Mouse (Mus musculus): Measurements from ENCODE around the gene Tgds. TPM values are rescaled to one million over a fixed set of nuclear protein-coding genes. Genes with fewer than 3 reads are reported as not detected.
A peak's percentile ranks its signal among the peaks of the same experiment; 100 is the strongest.

Gene Tgds
- polyA plus RNA-seq, 2 experiments, result 9.9 to 14.2 TPM

DNA sequence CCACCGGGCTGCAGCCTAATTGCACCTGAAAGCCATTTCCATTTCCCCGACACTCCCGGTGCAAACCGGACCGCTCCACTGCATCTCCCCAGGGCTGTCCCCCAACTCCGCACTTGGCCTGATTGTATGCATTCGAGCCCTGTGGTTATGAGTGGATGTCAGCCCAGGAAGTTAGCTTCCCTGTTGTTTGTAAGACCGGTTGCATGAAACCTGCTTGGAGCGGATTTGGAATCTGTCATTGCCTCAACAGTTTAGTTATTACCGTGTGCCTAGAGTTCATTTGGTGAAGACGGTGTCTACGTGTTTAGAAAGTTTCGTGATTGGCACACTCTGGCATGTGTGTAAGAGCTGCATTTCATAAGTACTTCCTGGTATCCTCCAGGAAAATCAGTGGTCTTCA lies 4.9 kb upstream of the Tgds start:
- no peak for DNase-seq (ENCODE audit: low read depth in 3 of 3, low spot score in 3 of 3)
- WGBS (ENCODE audit: insufficient replicate concordance), result under 1% methylated on average over 13 of the region's 13 CpGs

DNA sequence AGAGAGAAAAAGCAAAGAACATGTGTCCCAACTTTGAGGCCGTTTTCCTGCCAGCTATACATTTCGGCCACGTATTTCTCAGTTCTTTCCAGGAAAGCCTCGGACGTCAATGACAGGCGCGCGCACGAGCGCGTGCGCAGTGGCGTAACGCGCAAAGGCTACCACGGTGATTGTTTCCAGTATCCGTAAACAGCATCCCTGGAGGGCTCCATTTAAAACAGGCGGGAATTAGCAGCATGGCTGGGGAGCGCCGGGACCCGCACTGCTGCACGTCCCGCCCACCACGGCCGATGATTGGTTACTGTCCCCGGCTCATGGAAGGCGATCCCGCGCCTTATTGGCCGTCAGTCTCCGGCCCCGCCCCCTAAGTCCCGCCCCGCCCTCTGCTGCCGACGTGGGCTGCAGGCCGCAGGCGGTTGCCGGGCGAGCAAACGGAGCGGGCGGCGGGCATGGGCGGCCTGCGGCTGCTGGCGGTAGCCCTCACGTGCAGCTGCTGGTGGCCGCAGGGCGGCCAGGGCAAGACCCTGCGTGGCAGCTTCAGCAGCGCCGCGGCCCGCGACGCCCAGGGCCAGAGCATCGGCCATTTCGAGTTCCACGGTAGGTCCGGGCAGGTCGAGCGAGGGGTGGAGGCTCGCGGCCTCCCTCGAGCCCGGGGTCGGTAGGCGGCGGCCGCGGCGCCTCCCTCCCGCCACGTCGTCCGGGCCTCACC lies 4.3 kb upstream of the Tgds start, which contains the start of gene Gpr180:
TSS of gene Gpr180 (plus strand) at position 415 of the 709 bp plus-strand sequence.
- under 1% methylated on average over 76 of the region's 77 CpGs for WGBS (ENCODE audit: insufficient replicate concordance)
- Histone ChIP-seq H3K36me3 (replicated peaks; ENCODE audit: control insufficient read depth, insufficient read depth, low read depth) (no peaks in the 10 kb centered on the region), H3K4me3 (ENCODE audit: insufficient read depth in 1 of 2, low read depth in 2 of 2, low read length in 2 of 2) (peak within 1 kb of the TSS; percentile 57 to 72), H3K27me3 (ENCODE audit: control insufficient read depth, insufficient read depth, low read length) (no peaks in the 10 kb centered on the region; the same call in 1 of the 2 replicates), H3K27ac (no peak within 1 kb of the TSS), H3K4me1 (replicated peaks; ENCODE audit: control insufficient read depth in 2 of 2, insufficient read depth in 2 of 2, low read length in 1 of 2) (peaks cover 10 to 18% of the 10 kb centered on the region in 2 experiments), H3K9me3 (ENCODE audit: control insufficient read depth, low read length) (no peaks in the 10 kb centered on the region), H3K9ac (replicated peaks) (peak within 1 kb of the TSS; percentile 69), H3K4me2 (ENCODE audit: low read depth) (peak within 1 kb of the TSS; percentile 67)
- ATAC-seq (ENCODE audit: insufficient read depth) (peak; percentile 90), DNase-seq (ENCODE audit: low read depth in 3 of 3, low spot score in 3 of 3) (peak; percentile 89 to 91 (median 90))
- TF ChIP-seq CTCF (IDR thresholded peaks at IDR 0.05; ENCODE audit: low read depth), result no peak
- TF ChIP-seq EP300 (IDR thresholded peaks at IDR 0.05; ENCODE audit: low read depth), result no peak

More for the DNA sequence above, 4.9 kb upstream of the Tgds start:
- H3K4me1 ChIP-seq (replicated peaks; ENCODE audit: control insufficient read depth in 2 of 2, insufficient read depth in 2 of 2, low read length in 1 of 2), result peaks cover 7 to 14% of the 10 kb centered on the region in 2 experiments
- no peaks in the 10 kb centered on the region; the same call in 1 of the 2 replicates for H3K27me3 ChIP-seq (ENCODE audit: control insufficient read depth, insufficient read depth, low read length)
- peak overlapping the region; percentile 69 for H3K9ac ChIP-seq (replicated peaks)
- H3K4me3 ChIP-seq (ENCODE audit: insufficient read depth in 1 of 2, low read depth in 2 of 2, low read length in 2 of 2), result peak overlapping the region; percentile 57 to 72
- H3K36me3 ChIP-seq (replicated peaks; ENCODE audit: control insufficient read depth, insufficient read depth, low read depth), result no peaks in the 10 kb centered on the region
- peak overlapping the region; percentile 67 for H3K4me2 ChIP-seq (ENCODE audit: low read depth)
- no peak for TF ChIP-seq EP300 (IDR thresholded peaks at IDR 0.05; ENCODE audit: low read depth)
- no peak for TF ChIP-seq CTCF (IDR thresholded peaks at IDR 0.05; ENCODE audit: low read depth)
- no peaks in the 10 kb centered on the region for H3K9me3 ChIP-seq (ENCODE audit: control insufficient read depth, low read length)
- ATAC-seq (ENCODE audit: insufficient read depth), result peak; percentile 9; the same call in 1 of the 2 replicates
- no peak overlapping the region for H3K27ac ChIP-seq

DNA sequence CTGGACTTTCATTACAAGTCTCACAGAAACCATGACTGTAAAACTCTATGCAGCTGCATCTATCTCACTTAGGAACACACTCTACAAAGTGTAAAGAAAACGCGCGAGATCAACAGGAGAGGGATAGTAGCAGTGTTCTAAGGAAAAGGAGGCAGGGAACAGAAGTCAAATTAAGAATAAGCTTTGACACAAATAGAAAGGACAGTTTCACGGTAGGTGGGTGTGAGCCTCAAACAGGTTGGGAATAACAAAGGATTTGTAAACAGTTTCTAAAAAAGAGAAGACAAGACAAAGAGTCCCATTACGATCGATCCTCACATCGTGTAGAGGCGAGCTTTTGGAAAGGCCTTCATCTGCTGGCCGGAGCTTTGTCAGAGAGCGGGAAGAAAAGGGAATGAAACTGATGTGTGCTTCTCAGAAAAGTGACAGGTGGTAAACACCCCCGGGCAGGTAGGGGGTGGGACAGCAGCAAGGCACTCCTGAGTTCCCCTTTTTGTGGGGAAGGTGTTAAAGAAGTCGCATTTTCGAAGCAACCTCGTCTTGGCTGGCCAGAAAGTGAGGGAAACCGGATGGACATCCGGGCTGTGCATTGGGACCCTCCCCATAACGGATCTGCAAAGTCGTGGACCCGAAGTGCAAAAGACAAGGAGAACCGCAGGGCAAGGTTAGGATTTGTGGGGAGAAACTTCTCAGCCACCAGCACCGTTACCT lies 469 bp downstream of the Tgds start:
- H3K9me3 ChIP-seq (ENCODE audit: control insufficient read depth, low read length), result no peaks in the 10 kb centered on the region
- H3K4me2 ChIP-seq (ENCODE audit: low read depth), result peak overlapping the region; percentile 77
- peaks cover 8% of the 10 kb centered on the region for H3K36me3 ChIP-seq (replicated peaks; ENCODE audit: control insufficient read depth, insufficient read depth, low read depth)
- TF ChIP-seq CTCF (IDR thresholded peaks at IDR 0.05; ENCODE audit: low read depth) (no peak), EP300 (IDR thresholded peaks at IDR 0.05; ENCODE audit: low read depth) (no peak)
- peak overlapping the region; percentile 82 for H3K9ac ChIP-seq (replicated peaks)
- WGBS (ENCODE audit: insufficient replicate concordance), result 11% methylated on average over 21 of the region's 21 CpGs
- peak overlapping the region; percentile 74 to 87 for H3K4me3 ChIP-seq (ENCODE audit: insufficient read depth in 1 of 2, low read depth in 2 of 2, low read length in 2 of 2)
- H3K27me3 ChIP-seq (ENCODE audit: control insufficient read depth, insufficient read depth, low read length), result no peaks in the 10 kb centered on the region; the same call in 1 of the 2 replicates
- ATAC-seq (ENCODE audit: insufficient read depth) (no peak), DNase-seq (ENCODE audit: low read depth in 3 of 3, low spot score in 3 of 3) (no peak)
- peaks cover 20 to 22% of the 10 kb centered on the region in 2 experiments for H3K4me1 ChIP-seq (replicated peaks; ENCODE audit: control insufficient read depth in 2 of 2, insufficient read depth in 2 of 2, low read length in 1 of 2)
- no peak overlapping the region for H3K27ac ChIP-seq

DNA sequence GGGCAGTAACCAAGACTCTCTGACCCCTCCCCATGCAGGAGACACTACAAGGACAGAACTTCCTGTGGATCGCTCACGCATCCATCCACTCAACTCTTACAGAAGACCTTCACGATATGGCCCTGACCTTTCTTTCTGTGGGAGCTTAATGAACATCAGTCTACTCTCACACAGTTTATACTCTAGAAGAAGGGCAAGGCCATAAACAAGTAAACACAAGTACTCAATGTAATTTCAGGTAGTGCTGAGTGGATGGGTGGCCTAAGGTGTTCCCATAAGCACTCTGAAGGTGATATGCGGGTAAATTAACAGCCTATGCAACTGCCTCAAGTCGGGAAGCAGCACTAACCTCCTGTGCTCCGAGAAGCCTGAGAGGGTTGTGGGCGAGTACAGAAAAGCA lies 1.1 kb downstream of the Tgds start:
- DNase-seq (ENCODE audit: low read depth in 3 of 3, low spot score in 3 of 3), result no peak
- peak overlapping the region; percentile 82 for H3K9ac ChIP-seq (replicated peaks)
- H3K4me3 ChIP-seq (ENCODE audit: insufficient read depth in 1 of 2, low read depth in 2 of 2, low read length in 2 of 2), result peak overlapping the region; percentile 74 to 87
- TF ChIP-seq CTCF (IDR thresholded peaks at IDR 0.05; ENCODE audit: low read depth), result no peak
- no peak for TF ChIP-seq EP300 (IDR thresholded peaks at IDR 0.05; ENCODE audit: low read depth)
- no peaks in the 10 kb centered on the region; the same call in 1 of the 2 replicates for H3K27me3 ChIP-seq (ENCODE audit: control insufficient read depth, insufficient read depth, low read length)
- peaks cover 17 to 21% of the 10 kb centered on the region in 2 experiments for H3K4me1 ChIP-seq (replicated peaks; ENCODE audit: control insufficient read depth in 2 of 2, insufficient read depth in 2 of 2, low read length in 1 of 2)
- H3K36me3 ChIP-seq (replicated peaks; ENCODE audit: control insufficient read depth, insufficient read depth, low read depth), result peaks cover 8% of the 10 kb centered on the region
- no peak for ATAC-seq (ENCODE audit: insufficient read depth)
- peak overlapping the region; percentile 77 for H3K4me2 ChIP-seq (ENCODE audit: low read depth)
- 68% methylated on average over 7 of the region's 7 CpGs for WGBS (ENCODE audit: insufficient replicate concordance)
- H3K9me3 ChIP-seq (ENCODE audit: control insufficient read depth, low read length), result no peaks in the 10 kb centered on the region
- H3K27ac ChIP-seq, result no peak overlapping the region

DNA sequence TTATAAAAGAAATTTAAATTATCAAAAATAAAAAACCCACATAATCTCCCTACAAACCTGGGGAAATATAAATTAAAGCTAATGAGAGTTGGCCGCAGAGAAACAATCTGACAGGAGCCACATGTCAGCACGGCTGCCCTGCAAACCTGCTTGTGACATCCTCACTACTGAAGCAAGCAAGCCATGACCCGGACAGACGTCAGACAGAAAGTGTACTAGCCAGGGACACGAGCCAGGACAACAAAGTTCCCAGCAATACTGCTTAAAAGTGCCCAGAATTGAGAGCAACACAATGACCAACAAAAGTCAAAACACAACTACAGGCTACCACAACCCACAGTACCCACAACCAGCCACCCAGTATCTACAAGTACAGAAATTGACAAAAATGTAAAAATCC lies 6.3 kb downstream of the Tgds start:
- no peak overlapping the region for H3K4me2 ChIP-seq (ENCODE audit: low read depth)
- H3K4me1 ChIP-seq (replicated peaks; ENCODE audit: control insufficient read depth in 2 of 2, insufficient read depth in 2 of 2, low read length in 1 of 2), result peaks cover 2 to 6% of the 10 kb centered on the region in 2 experiments
- no peak for DNase-seq (ENCODE audit: low read depth in 3 of 3, low spot score in 3 of 3)
- 80% methylated on average over 5 of the region's 5 CpGs for WGBS (ENCODE audit: insufficient replicate concordance)
- no peak overlapping the region for H3K27ac ChIP-seq
- TF ChIP-seq CTCF (IDR thresholded peaks at IDR 0.05; ENCODE audit: low read depth), result no peak
- TF ChIP-seq EP300 (IDR thresholded peaks at IDR 0.05; ENCODE audit: low read depth), result no peak
- ATAC-seq (ENCODE audit: insufficient read depth), result no peak
- peaks cover 8% of the 10 kb centered on the region for H3K36me3 ChIP-seq (replicated peaks; ENCODE audit: control insufficient read depth, insufficient read depth, low read depth)
- no peaks in the 10 kb centered on the region for H3K27me3 ChIP-seq (ENCODE audit: control insufficient read depth, insufficient read depth, low read length)
- no peak overlapping the region for H3K9ac ChIP-seq (replicated peaks)
- H3K9me3 ChIP-seq (ENCODE audit: control insufficient read depth, low read length), result no peaks in the 10 kb centered on the region
- H3K4me3 ChIP-seq (ENCODE audit: insufficient read depth in 1 of 2, low read depth in 2 of 2, low read length in 2 of 2), result no peak overlapping the region
